Mouse (Mus musculus) cerebellum, adult 2 months (tissue): ENCODE data around the gene Tbx1.

Experiments
- CTCF ChIP-seq: fragments of 200-500 bp; IDR thresholded peaks from 2 replicates; pipeline ENCODE4 v1.5.1; 2011; ENCODE audit warnings: low read depth, mild to moderate bottlenecking, control low read depth, low read length, moderate library complexity, borderline replicate concordance; ENCODE audit not compliant: insufficient read depth
- POLR2A ChIP-seq: fragments of 200-500 bp; IDR thresholded peaks from 2 replicates; pipeline ENCODE4 v1.6.1; 2011; ENCODE audit warnings: low read length, control low read depth, borderline replicate concordance; ENCODE audit not compliant: insufficient read depth

GRCm38 (mm10) chr16:18551604-18552003 lies 38.9 kb downstream of the Tbx1 start:
- TF ChIP-seq CTCF: no peak
- TF ChIP-seq POLR2A: no peak
